Mouse (Mus musculus) intestine, embryonic 14.5 days (tissue): Measurements from ENCODE around the gene Dst. TPM values are rescaled to one million over a fixed set of nuclear protein-coding genes. Genes with fewer than 3 reads are reported as not detected.
"Not testable (repeated sequence)": the region's sequence is repeated elsewhere in the genome, so short reads cannot be mapped to it uniquely, and the experiment has no call there.

ENCODE experiments used
- ATAC-seq: fragments of 200-750 bp; cut with Nextera tagmentation; replicated peaks from 2 replicates; pipeline ENCODE4 v1.8.0; 2017; ENCODE audit warnings: low read depth, moderate number of reproducible peaks, moderate TSS enrichment, moderate library complexity; ENCODE audit not compliant: low FRiP score, low TSS enrichment
- DNase-seq: peaks from one replicate; pipeline ENCODE4 v3.0.0-alpha.2; 2018; ENCODE audit warnings: low spot score
- H3K27ac ChIP-seq: fragments of 300-500 bp; sonication (generic); 2 replicates; pipeline ENCODE4 v1.5.1; 2014; ENCODE audit warnings: low read depth, mild to moderate bottlenecking, control low read depth
- H3K27me3 ChIP-seq: fragments of 300-500 bp; sonication (generic); replicated peaks from 2 replicates; pipeline ENCODE4 v1.6.1; 2014; ENCODE audit warnings: low read length, control low read depth; ENCODE audit not compliant: control insufficient read depth, insufficient read depth
- H3K36me3 ChIP-seq: fragments of 300-500 bp; sonication (generic); 2 replicates; pipeline ENCODE4 v1.6.1; 2014; ENCODE audit warnings: low read length, control low read depth; ENCODE audit not compliant: control insufficient read depth, insufficient read depth
- H3K4me1 ChIP-seq: fragments of 300-500 bp; sonication (generic); replicated peaks from 2 replicates; pipeline ENCODE4 v1.6.1; 2014; ENCODE audit warnings: low read length, control low read depth, mixed read lengths; ENCODE audit not compliant: control insufficient read depth, insufficient read depth
- H3K4me2 ChIP-seq: fragments of 300-500 bp; sonication (generic); 2 replicates; pipeline ENCODE4 v1.6.1; 2014; ENCODE audit warnings: low read length
- H3K4me3 ChIP-seq: fragments of 300-500 bp; sonication (generic); 2 replicates; pipeline ENCODE4 v1.5.1; 2014; ENCODE audit warnings: low read depth, low read length, control low read depth, mixed read lengths
- H3K9ac ChIP-seq: fragments of 300-500 bp; sonication (generic); 2 replicates; pipeline ENCODE4 v1.6.1; 2014; ENCODE audit warnings: mild to moderate bottlenecking, low read length
- H3K9me3 ChIP-seq: fragments of 300-500 bp; sonication (generic); 2 replicates; pipeline ENCODE4 v1.6.1; 2016; ENCODE audit warnings: low read length, control low read depth; ENCODE audit not compliant: control insufficient read depth
- WGBS: fragments of 180-500 bp; shearing (Covaris S2); extraction: QIAGEN DNeasy Blood & Tissue Kit; methylation state at CpG from one replicate; pipeline ENCODE4 v1.1.7; 2014; 5-methylcytosine and 5-hydroxymethylcytosine counted together
- polyA plus RNA-seq: library from polyadenylated mRNA; unstranded; fragments of >200 nt; fragmentation: Nextera tagmentation; extraction: Ambion mirVana; gene quantifications from 2 replicates; pipeline ENCODE4 v1.2.1, GENCODE M21; 2014

The Dst gene
- polyA plus RNA-seq, 1 experiment from 2014 or later: 27.7 TPM

DNA sequence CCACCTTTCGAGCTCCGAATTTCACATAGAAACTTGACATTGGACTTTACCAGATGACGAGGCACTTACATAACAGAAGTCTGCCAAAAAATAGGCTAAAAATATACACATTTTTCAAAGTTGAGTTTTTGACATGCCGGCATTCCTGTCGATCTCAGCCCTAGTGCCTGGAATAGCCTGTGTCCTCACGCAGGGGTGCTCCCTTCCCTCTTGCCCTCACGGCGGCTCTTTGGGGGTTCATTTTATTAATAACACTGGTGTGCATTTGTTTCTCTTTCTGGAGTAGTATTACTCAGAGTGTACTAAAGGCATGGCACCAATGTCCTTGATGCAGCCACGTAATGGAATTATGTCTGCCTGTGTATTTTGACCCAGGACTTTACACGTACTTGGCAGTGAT is 146.9 kb downstream of the Dst start:
- Histone ChIP-seq H3K36me3 (no peaks in the 10 kb centered on the region), H3K27me3 (no peaks in the 10 kb centered on the region), H3K9ac (no peak overlapping the region), H3K4me2 (no peak overlapping the region), H3K4me1 (no peaks in the 10 kb centered on the region), H3K27ac (no peak overlapping the region), H3K9me3 (no peaks in the 10 kb centered on the region), H3K4me3 (no peak overlapping the region)
- ATAC-seq (no peak), DNase-seq (no peak)
- 84% methylated on average over 10 of the region's 10 CpGs for WGBS

- Histone ChIP-seq H3K4me1 (peaks cover 8% of the 10 kb centered on the region), H3K27me3 (no peaks in the 10 kb centered on the region), H3K9me3 (no peaks in the 10 kb centered on the region), H3K4me3 (no peak overlapping the region), H3K9ac (no peak overlapping the region), H3K4me2 (no peak overlapping the region), H3K36me3 (no peaks in the 10 kb centered on the region), H3K27ac (no peak overlapping the region)
- 89% methylated on average over 14 of the region's 14 CpGs for WGBS
- DNase-seq (no peak), ATAC-seq (no peak)
Measured at GRCm38 (mm10) chr1:34056658-34057057, 148.6 kb downstream of the Dst start.

DNA sequence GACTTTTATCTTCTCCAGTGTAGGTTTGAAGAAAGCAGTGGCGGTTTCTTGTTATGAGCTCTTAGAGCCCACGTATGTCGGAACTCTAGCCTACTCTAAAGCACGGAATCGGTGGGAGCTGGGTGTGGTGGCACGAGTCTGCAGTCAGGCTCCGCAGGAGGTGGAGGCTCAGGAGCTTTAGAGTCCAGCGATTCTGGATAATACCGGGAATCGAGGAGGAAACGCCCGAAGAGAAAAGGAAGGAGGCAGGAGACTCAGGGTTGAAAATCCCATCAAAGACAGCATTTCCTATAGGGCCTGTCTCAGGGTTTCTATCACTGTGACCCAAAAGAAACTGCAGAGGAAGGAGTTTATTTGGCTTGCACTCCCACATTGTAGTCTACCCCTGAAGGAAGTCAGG is 151.2 kb downstream of the Dst start:
- 92% methylated on average over 12 of the region's 12 CpGs for WGBS
- Histone ChIP-seq H3K4me2 (no peak overlapping the region), H3K4me1 (peaks cover 8% of the 10 kb centered on the region), H3K27ac (no peak overlapping the region), H3K36me3 (no peaks in the 10 kb centered on the region), H3K9ac (no peak overlapping the region), H3K4me3 (no peak overlapping the region), H3K27me3 (no peaks in the 10 kb centered on the region), H3K9me3 (no peaks in the 10 kb centered on the region)
- DNase-seq: no peak
- ATAC-seq: no peak

- 3% methylated on average over 6 of the region's 6 CpGs for WGBS
- DNase-seq (no peak), ATAC-seq (no peak)
Measured at GRCm38 (mm10) chr1:34060446-34060845, 152.4 kb downstream of the Dst start.

GRCm38 (mm10) chr1:34061078-34061477 is 153.1 kb downstream of the Dst start:
- H3K4me2 ChIP-seq: no peak overlapping the region
- no peaks in the 10 kb centered on the region for H3K27me3 ChIP-seq
- no peaks in the 10 kb centered on the region for H3K36me3 ChIP-seq
- no peak overlapping the region for H3K9ac ChIP-seq
- H3K4me1 ChIP-seq: peaks cover 8% of the 10 kb centered on the region
- H3K27ac ChIP-seq: no peak overlapping the region
- DNase-seq: peak; percentile 80
- 8% methylated on average over 4 of the region's 4 CpGs for WGBS
- peak; percentile 78; the same call in 1 of the 2 replicates for ATAC-seq
- H3K4me3 ChIP-seq: no peak overlapping the region
- H3K9me3 ChIP-seq: no peaks in the 10 kb centered on the region

More at GRCm38 (mm10) chr1:34060446-34060845, 152.4 kb downstream of the Dst start:
- Histone ChIP-seq H3K9me3 (no peaks in the 10 kb centered on the region), H3K4me1 (peaks cover 8% of the 10 kb centered on the region), H3K9ac (no peak overlapping the region), H3K4me2 (no peak overlapping the region), H3K27ac (no peak overlapping the region), H3K27me3 (no peaks in the 10 kb centered on the region), H3K36me3 (no peaks in the 10 kb centered on the region), H3K4me3 (no peak overlapping the region)

GRCm38 (mm10) chr1:34061860-34062259 is 153.8 kb downstream of the Dst start:
- Histone ChIP-seq H3K4me1 (peaks cover 8% of the 10 kb centered on the region), H3K27ac (no peak overlapping the region), H3K4me3 (no peak overlapping the region), H3K4me2 (no peak overlapping the region), H3K36me3 (no peaks in the 10 kb centered on the region), H3K27me3 (no peaks in the 10 kb centered on the region), H3K9ac (no peak overlapping the region), H3K9me3 (no peaks in the 10 kb centered on the region)
- no peak for DNase-seq
- WGBS: 70% methylated on average over 1 of the region's 1 CpGs
- ATAC-seq: no peak

DNA sequence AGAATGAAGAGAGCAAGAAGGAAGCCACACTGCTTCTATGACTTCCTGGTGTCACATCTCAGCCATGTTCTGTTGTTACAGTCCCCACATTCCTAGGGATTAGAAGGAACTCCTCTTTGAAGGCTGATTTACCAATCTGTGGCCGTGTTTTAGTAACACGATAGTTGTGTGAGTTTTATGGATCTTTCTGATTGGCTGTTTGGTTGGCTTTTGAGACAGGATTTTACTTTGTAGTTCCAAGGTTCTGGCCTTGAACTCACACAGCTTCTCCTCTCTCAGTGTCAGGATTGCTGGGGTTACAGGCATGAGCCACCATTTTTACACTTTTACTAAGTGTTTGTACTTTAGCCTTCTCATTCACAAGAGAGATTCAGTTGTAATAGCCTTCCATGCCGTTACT is 155.9 kb downstream of the Dst start:
- no peak overlapping the region for H3K4me2 ChIP-seq
- no peaks in the 10 kb centered on the region for H3K36me3 ChIP-seq
- no peak for ATAC-seq
- H3K4me3 ChIP-seq: no peak overlapping the region
- no peaks in the 10 kb centered on the region for H3K27me3 ChIP-seq
- peaks cover 8% of the 10 kb centered on the region for H3K4me1 ChIP-seq
- no peak overlapping the region for H3K27ac ChIP-seq
- no peak overlapping the region for H3K9ac ChIP-seq
- 69% methylated on average over 3 of the region's 3 CpGs for WGBS
- DNase-seq: no peak
- H3K9me3 ChIP-seq: no peaks in the 10 kb centered on the region

GRCm38 (mm10) chr1:34065551-34066048 is 157.6 kb downstream of the Dst start:
- ATAC-seq (no peak), DNase-seq (no peak)
- Histone ChIP-seq H3K27ac (no peak overlapping the region), H3K9ac (no peak overlapping the region), H3K9me3 (no peaks in the 10 kb centered on the region), H3K4me2 (no peak overlapping the region), H3K4me3 (no peak overlapping the region), H3K27me3 (no peaks in the 10 kb centered on the region), H3K36me3 (no peaks in the 10 kb centered on the region), H3K4me1 (peaks cover 4% of the 10 kb centered on the region)
- 79% methylated on average over 5 of the region's 5 CpGs for WGBS

GRCm38 (mm10) chr1:34066401-34066800 is 158.4 kb downstream of the Dst start:
- not testable (repeated sequence) for H3K9me3 ChIP-seq, H3K4me1 ChIP-seq, H3K36me3 ChIP-seq, H3K27me3 ChIP-seq, H3K4me3 ChIP-seq, H3K27ac ChIP-seq, DNase-seq, ATAC-seq, H3K9ac ChIP-seq, H3K4me2 ChIP-seq
- WGBS: 95% methylated on average over 4 of the region's 4 CpGs
